Mouse (Mus musculus) R1 (cell line): ENCODE results near the gene Tmem252.
"Not testable (repeated sequence)": the region's sequence is repeated elsewhere in the genome, so short reads cannot be mapped to it uniquely, and the experiment has no call there.

Experiments
- DNase-seq: peaks from one replicate; pipeline ENCODE4 v3.0.0-alpha.2; 2018; ENCODE audit warnings: low read depth, low spot score

Tmem252 gene

GRCm38 (mm10) chr19:24677242-24677984 lies 3.6 kb downstream of the Tmem252 start:
- no peak for DNase-seq

GRCm38 (mm10) chr19:24683016-24683720 lies 9.4 kb downstream of the Tmem252 start:
- DNase-seq, result no peak

- peak; percentile 93 for DNase-seq
Measured at GRCm38 (mm10) chr19:24686411-24686810, 12.6 kb downstream of the Tmem252 start.

- DNase-seq, result no peak
Measured at GRCm38 (mm10) chr19:24688327-24688726, 14.5 kb downstream of the Tmem252 start.

GRCm38 (mm10) chr19:24689531-24689930 lies 15.7 kb downstream of the Tmem252 start:
- DNase-seq, result no peak

- no peak for DNase-seq
Measured at GRCm38 (mm10) chr19:24692691-24693090, 18.9 kb downstream of the Tmem252 start.

- no peak for DNase-seq
Measured at GRCm38 (mm10) chr19:24697946-24698345, 24.1 kb downstream of the Tmem252 start.

GRCm38 (mm10) chr19:24698651-24699050 lies 24.8 kb downstream of the Tmem252 start:
- DNase-seq, result no peak

- DNase-seq, result no peak
Measured at GRCm38 (mm10) chr19:24699196-24699595, 25.4 kb downstream of the Tmem252 start.

- no peak for DNase-seq
Measured at GRCm38 (mm10) chr19:24699910-24700309, 26.1 kb downstream of the Tmem252 start.

- no peak for DNase-seq
Measured at GRCm38 (mm10) chr19:24700664-24701063, 26.9 kb downstream of the Tmem252 start.

- DNase-seq, result no peak
Measured at GRCm38 (mm10) chr19:24701716-24702115, 27.9 kb downstream of the Tmem252 start.

- DNase-seq, result not testable (repeated sequence)
Measured at GRCm38 (mm10) chr19:24703168-24703567, 29.4 kb downstream of the Tmem252 start.

- no peak for DNase-seq
Measured at GRCm38 (mm10) chr19:24703680-24704079, 29.9 kb downstream of the Tmem252 start.

GRCm38 (mm10) chr19:24704326-24704725 lies 30.5 kb downstream of the Tmem252 start:
- DNase-seq, result no peak

- DNase-seq, result peak; percentile 62
Measured at GRCm38 (mm10) chr19:24705395-24705794, 31.6 kb downstream of the Tmem252 start.

GRCm38 (mm10) chr19:24707071-24707906 lies 33.5 kb downstream of the Tmem252 start:
- DNase-seq, result no peak

- no peak for DNase-seq
Measured at GRCm38 (mm10) chr19:24708032-24708431, 34.2 kb downstream of the Tmem252 start.

- DNase-seq, result no peak
Measured at GRCm38 (mm10) chr19:24716303-24717097, 42.7 kb downstream of the Tmem252 start.

- DNase-seq, result no peak
Measured at GRCm38 (mm10) chr19:24718021-24718420, 44.2 kb downstream of the Tmem252 start.

GRCm38 (mm10) chr19:24719504-24719903 lies 45.7 kb downstream of the Tmem252 start:
- no peak for DNase-seq
